In genomic region chr14:37033241-37033640, GRCm38 (mm10) we compare ENCODE assay signal across 9 mouse cellular contexts. TPM values are rescaled to one million over a fixed set of nuclear protein-coding genes. Genes with fewer than 3 reads are reported as not detected.
DNase-seq lines count a peak whose midpoint lies in the region; ATAC-seq and TF ChIP-seq lines count a peak whose summit lies in the region.
"Had no signal": no experiment of that assay in that cellular context is flagged by ENCODE, and none has a peak within 500 bp of the region (broad histone marks: within the 10 kb centered on the region; RNA-seq: fewer than 3 reads in every experiment).

No protein-coding gene starts in this region.

- no peaks in the 10 kb centered on the region for H3K36me3 ChIP-seq in liver, embryonic 14.5 days (replicated peaks; ENCODE audit: control insufficient read depth, insufficient read depth, low read depth)
- no peaks in the 10 kb centered on the region for H3K36me3 ChIP-seq in neural tube, embryonic 15.5 days
- H3K36me3 ChIP-seq: heart, embryonic 15.5 days had no signal

- H3K4me2 ChIP-seq in liver, embryonic 14.5 days (ENCODE audit: low read depth) = no peak overlapping the region
- H3K4me2 ChIP-seq in neural tube, embryonic 15.5 days = no peak overlapping the region
- H3K4me2 ChIP-seq: heart, embryonic 15.5 days had no signal

- 14% methylated on average over 7 of the region's 7 CpGs for WGBS in liver, embryonic 14.5 days (ENCODE audit: insufficient replicate concordance)
- 19% methylated on average over 7 of the region's 7 CpGs for WGBS in neural tube, embryonic 15.5 days

- H3K27ac ChIP-seq in liver, embryonic 14.5 days = no peak overlapping the region
- no peak overlapping the region for H3K27ac ChIP-seq in neural tube, embryonic 15.5 days (replicated peaks)
- H3K27ac ChIP-seq: heart, embryonic 15.5 days had no signal

- no peak overlapping the region for H3K4me3 ChIP-seq in liver, embryonic 14.5 days (ENCODE audit: insufficient read depth in 1 of 2, low read depth in 2 of 2, low read length in 2 of 2)
- no peak overlapping the region for H3K4me3 ChIP-seq in neural tube, embryonic 15.5 days (replicated peaks)
- H3K4me3 ChIP-seq: heart, embryonic 15.5 days had no signal

- H3K4me1 ChIP-seq in liver, embryonic 14.5 days (replicated peaks; ENCODE audit: control insufficient read depth in 2 of 2, insufficient read depth in 2 of 2, low read length in 1 of 2) = no peaks in the 10 kb centered on the region
- H3K4me1 ChIP-seq in neural tube, embryonic 15.5 days = peaks cover 5% of the 10 kb centered on the region; the same call in 1 of the 2 replicates

- TF ChIP-seq EP300 in liver, embryonic 14.5 days (IDR thresholded peaks at IDR 0.05; ENCODE audit: low read depth) = no peak

- peak; percentile 88 for TF ChIP-seq CTCF in liver, embryonic 14.5 days (IDR thresholded peaks at IDR 0.05; ENCODE audit: low read depth)

- intact Hi-C loops in gastrocnemius, postnatal 36 days (cut with DNase I) = loop anchor here (5.0 kb wide), 2 partner anchors 81 to 166 kb away; no protein-coding TSS in a partner anchor

- H3K9me3 ChIP-seq in liver, embryonic 14.5 days (ENCODE audit: control insufficient read depth, low read length) = no peaks in the 10 kb centered on the region
- no peaks in the 10 kb centered on the region for H3K9me3 ChIP-seq in neural tube, embryonic 15.5 days (replicated peaks)
- H3K9me3 ChIP-seq: heart, embryonic 15.5 days had no signal

- DNase-seq in adrenal gland, adult 8-10 months = peak; percentile 37
- DNase-seq in embryo, embryonic 11 days = peak; percentile 80
- peak; percentile 52 to 55 for DNase-seq in gastrocnemius, postnatal 36 days
- DNase-seq in kidney, postnatal 14 days = peak; percentile 69
- DNase-seq in liver, embryonic 14.5 days (ENCODE audit: low read depth in 3 of 3, low spot score in 3 of 3) = peak in 1 of 3 experiments; percentile 6
- peak; percentile 59 for DNase-seq in thymus, postnatal 14 days

- no peaks in the 10 kb centered on the region for H3K27me3 ChIP-seq in liver, embryonic 14.5 days (ENCODE audit: control insufficient read depth, insufficient read depth, low read length)
- no peaks in the 10 kb centered on the region for H3K27me3 ChIP-seq in neural tube, embryonic 15.5 days (replicated peaks)
- H3K27me3 ChIP-seq: heart, embryonic 15.5 days had no signal

- peak; percentile 90 for ATAC-seq in CD4-positive, CD25-positive, alpha-beta regulatory T cell, adult 4 months
- no peak for ATAC-seq in liver, embryonic 14.5 days (ENCODE audit: insufficient read depth)
- ATAC-seq in neural tube, embryonic 15.5 days (ENCODE audit: low FRiP score) = peak; percentile 75

- H3K9ac ChIP-seq in liver, embryonic 14.5 days (replicated peaks) = no peak overlapping the region
- no peak overlapping the region for H3K9ac ChIP-seq in neural tube, embryonic 15.5 days (replicated peaks)
- H3K9ac ChIP-seq: heart, embryonic 15.5 days had no signal

RNA-seq across cellular contexts. Expression of gene Rgr, which starts 15.5 kb away (rescaled TPM):
- polyA plus RNA-seq in CD4-positive, CD25-positive, alpha-beta regulatory T cell, adult 4 months (2017; shearing (Covaris generic)) = under 1 TPM in 1 of 2 experiments, not detected in 1; 0.14 TPM
- not detected for total RNA-seq in adrenal gland, adult 8-10 months (2022)
- not detected for total RNA-seq in gastrocnemius, postnatal 36 days (2021)
- not detected in 2 replicates for polyA plus RNA-seq in liver, embryonic 14.5 days (2012; rRNA removed)
- polyA plus RNA-seq in liver, embryonic 14.5 days (2014; fragmentation: Nextera tagmentation; extraction: Ambion mirVana) = not detected in 2 replicates
- not detected in 2 replicates for polyA plus RNA-seq in neural tube, embryonic 15.5 days (2015; fragmentation: Nextera tagmentation; extraction: Ambion mirVana)
- polyA plus RNA-seq: heart, embryonic 15.5 days had no signal

RNA-seq across cellular contexts. Expression of gene Lrit1, which starts 21.4 kb away (rescaled TPM):
- polyA plus RNA-seq in CD4-positive, CD25-positive, alpha-beta regulatory T cell, adult 4 months (2017; shearing (Covaris generic)) = not detected
- not detected for total RNA-seq in adrenal gland, adult 8-10 months (2022)
- not detected for total RNA-seq in gastrocnemius, postnatal 36 days (2021)
- polyA plus RNA-seq in liver, embryonic 14.5 days (2012; rRNA removed) = not detected in 2 replicates
- not detected in 2 replicates for polyA plus RNA-seq in liver, embryonic 14.5 days (2014; fragmentation: Nextera tagmentation; extraction: Ambion mirVana)
- not detected in 2 replicates for polyA plus RNA-seq in neural tube, embryonic 15.5 days (2015; fragmentation: Nextera tagmentation; extraction: Ambion mirVana)
- polyA plus RNA-seq: heart, embryonic 15.5 days had no signal

RNA-seq across cellular contexts. Expression of gene Lrit2, which starts 34.5 kb away (rescaled TPM):
- polyA plus RNA-seq in CD4-positive, CD25-positive, alpha-beta regulatory T cell, adult 4 months (2017; shearing (Covaris generic)) = not detected
- total RNA-seq in adrenal gland, adult 8-10 months (2022) = not detected
- total RNA-seq in gastrocnemius, postnatal 36 days (2021) = not detected
- not detected in 2 replicates for polyA plus RNA-seq in liver, embryonic 14.5 days (2012; rRNA removed)
- polyA plus RNA-seq in liver, embryonic 14.5 days (2014; fragmentation: Nextera tagmentation; extraction: Ambion mirVana) = not detected in 2 replicates
- polyA plus RNA-seq in neural tube, embryonic 15.5 days (2015; fragmentation: Nextera tagmentation; extraction: Ambion mirVana) = not detected in 2 replicates
- polyA plus RNA-seq: heart, embryonic 15.5 days had no signal
